Mouse (Mus musculus): ENCODE data around the gene Tsr3. TPM values are rescaled to one million over a fixed set of nuclear protein-coding genes. Genes with fewer than 3 reads are reported as not detected.

Gene Tsr3
- polyA plus RNA-seq, 1 experiment, result 40.8 TPM

GRCm38 (mm10) chr17:25250181-25250835, 10.3 kb downstream of the Tsr3 start:
- no peak for TF ChIP-seq POLR2A (IDR thresholded peaks at IDR 0.05; ENCODE audit: borderline replicate concordance, extremely low read depth, insufficient read depth, insufficient read length, poor library complexity, severe bottlenecking)
- no peak for TF ChIP-seq CTCF (IDR thresholded peaks at IDR 0.05; ENCODE audit: borderline replicate concordance, extremely low read depth, insufficient read depth, insufficient read length)
- DNase-seq (ENCODE audit: low read depth), result peak; percentile 24

GRCm38 (mm10) chr17:25252643-25253042, 12.7 kb downstream of the Tsr3 start:
- peak; percentile 91 for DNase-seq (ENCODE audit: low read depth)
- TF ChIP-seq POLR2A (IDR thresholded peaks at IDR 0.05; ENCODE audit: borderline replicate concordance, extremely low read depth, insufficient read depth, insufficient read length, poor library complexity, severe bottlenecking), result no peak
- TF ChIP-seq CTCF (IDR thresholded peaks at IDR 0.05; ENCODE audit: borderline replicate concordance, extremely low read depth, insufficient read depth, insufficient read length), result no peak

- TF ChIP-seq CTCF (IDR thresholded peaks at IDR 0.05; ENCODE audit: borderline replicate concordance, extremely low read depth, insufficient read depth, insufficient read length), result no peak
- no peak for TF ChIP-seq POLR2A (IDR thresholded peaks at IDR 0.05; ENCODE audit: borderline replicate concordance, extremely low read depth, insufficient read depth, insufficient read length, poor library complexity, severe bottlenecking)
- peak; percentile 72 for DNase-seq (ENCODE audit: low read depth)
These were observed 13.8 kb downstream of the Tsr3 start for GRCm38 (mm10) chr17:25253760-25254159.

- no peak for TF ChIP-seq CTCF (IDR thresholded peaks at IDR 0.05; ENCODE audit: borderline replicate concordance, extremely low read depth, insufficient read depth, insufficient read length)
- no peak for TF ChIP-seq POLR2A (IDR thresholded peaks at IDR 0.05; ENCODE audit: borderline replicate concordance, extremely low read depth, insufficient read depth, insufficient read length, poor library complexity, severe bottlenecking)
- DNase-seq (ENCODE audit: low read depth), result no peak
These were observed 15.1 kb downstream of the Tsr3 start for GRCm38 (mm10) chr17:25255110-25255509.

- TF ChIP-seq CTCF (IDR thresholded peaks at IDR 0.05; ENCODE audit: borderline replicate concordance, extremely low read depth, insufficient read depth, insufficient read length) (no peak), POLR2A (IDR thresholded peaks at IDR 0.05; ENCODE audit: borderline replicate concordance, extremely low read depth, insufficient read depth, insufficient read length, poor library complexity, severe bottlenecking) (no peak)
- peak; percentile 25 for DNase-seq (ENCODE audit: low read depth)
These were observed 16.3 kb downstream of the Tsr3 start, which contains the start of gene Baiap3 for GRCm38 (mm10) chr17:25256140-25256754. Gene Baiap3, minus strand, starts transcription at chr17:25256364.

GRCm38 (mm10) chr17:25257804-25258261, 17.9 kb downstream of the Tsr3 start:
- DNase-seq (ENCODE audit: low read depth), result peak; percentile 53
- TF ChIP-seq CTCF (IDR thresholded peaks at IDR 0.05; ENCODE audit: borderline replicate concordance, extremely low read depth, insufficient read depth, insufficient read length) (no peak), POLR2A (IDR thresholded peaks at IDR 0.05; ENCODE audit: borderline replicate concordance, extremely low read depth, insufficient read depth, insufficient read length, poor library complexity, severe bottlenecking) (no peak)

- peak; percentile 18 for DNase-seq (ENCODE audit: low read depth)
- TF ChIP-seq POLR2A (IDR thresholded peaks at IDR 0.05; ENCODE audit: borderline replicate concordance, extremely low read depth, insufficient read depth, insufficient read length, poor library complexity, severe bottlenecking) (no peak), CTCF (IDR thresholded peaks at IDR 0.05; ENCODE audit: borderline replicate concordance, extremely low read depth, insufficient read depth, insufficient read length) (peak; percentile 28; the same call in 1 of the 2 replicates)
These were observed 24.5 kb downstream of the Tsr3 start for GRCm38 (mm10) chr17:25264453-25264852.

- no peak for DNase-seq (ENCODE audit: low read depth)
- TF ChIP-seq POLR2A (IDR thresholded peaks at IDR 0.05; ENCODE audit: borderline replicate concordance, extremely low read depth, insufficient read depth, insufficient read length, poor library complexity, severe bottlenecking), result no peak
- TF ChIP-seq CTCF (IDR thresholded peaks at IDR 0.05; ENCODE audit: borderline replicate concordance, extremely low read depth, insufficient read depth, insufficient read length), result no peak
These were observed 30.9 kb downstream of the Tsr3 start for GRCm38 (mm10) chr17:25270795-25271335.

GRCm38 (mm10) chr17:25272326-25272725, 32.4 kb downstream of the Tsr3 start:
- no peak for TF ChIP-seq POLR2A (IDR thresholded peaks at IDR 0.05; ENCODE audit: borderline replicate concordance, extremely low read depth, insufficient read depth, insufficient read length, poor library complexity, severe bottlenecking)
- DNase-seq (ENCODE audit: low read depth), result peak; percentile 15

GRCm38 (mm10) chr17:25272951-25273705, 33.2 kb downstream of the Tsr3 start:
- peak; percentile 98 for TF ChIP-seq POLR2A (IDR thresholded peaks at IDR 0.05; ENCODE audit: borderline replicate concordance, extremely low read depth, insufficient read depth, insufficient read length, poor library complexity, severe bottlenecking)
- no peak for TF ChIP-seq CTCF (IDR thresholded peaks at IDR 0.05; ENCODE audit: borderline replicate concordance, extremely low read depth, insufficient read depth, insufficient read length)
- peak; percentile 98 for DNase-seq (ENCODE audit: low read depth)

Data from brain, embryonic 14.5 days (tissue).